Mouse (Mus musculus): ENCODE results near the gene Clcn5. TPM values are rescaled to one million over a fixed set of nuclear protein-coding genes. Genes with fewer than 3 reads are reported as not detected.

The Clcn5 gene
- total and polyA plus RNA-seq, 3 experiments, result 7.5 to 10.3 (median 10.2) TPM

DNA sequence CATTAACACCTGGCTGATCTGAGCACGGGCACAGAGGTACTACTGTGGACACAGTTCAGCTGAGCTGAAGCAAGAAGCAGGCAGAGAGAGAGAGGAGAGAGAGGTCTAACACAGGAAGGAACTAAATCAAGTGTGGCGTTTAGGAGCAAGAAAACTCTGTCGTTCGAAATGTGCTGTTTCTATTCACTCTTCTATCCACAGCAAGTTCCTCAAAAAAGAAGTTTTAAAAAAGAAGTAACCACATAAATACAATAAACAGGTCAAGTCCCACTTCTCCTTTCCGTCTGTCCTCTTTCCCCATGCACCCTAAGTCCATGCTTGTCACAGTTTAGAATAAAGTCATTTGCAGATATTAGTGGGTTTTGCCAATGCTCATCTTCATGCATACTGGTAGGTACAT is 150.4 kb downstream of the Clcn5 start:
- in situ Hi-C loops (cut with MboI; ENCODE audit: low pct_ligation_motif_present, low pct_unique_long_range_greater_than_20kb, low sequenced_read_pairs) (no loop called here), dilution Hi-C loops (cut with MboI; ENCODE audit: extremely low pct_ligation_motif_present, extremely low pct_unique_long_range_greater_than_20kb, low sequenced_read_pairs) (no loop called here)
- Histone ChIP-seq H3K4me1 (ENCODE audit: control insufficient read depth in 1 of 2, insufficient read depth in 2 of 2) (peaks cover 0 to 23% of the 10 kb centered on the region in 2 experiments; a peak in 2 of 4 replicates), H3K4me2 (ENCODE audit: insufficient read depth, low read depth, poor library complexity, severe bottlenecking) (no peak overlapping the region), H3K79me2 (replicated peaks; ENCODE audit: control insufficient read depth, extremely low read depth, insufficient read depth, poor library complexity, severe bottlenecking) (no peaks in the 10 kb centered on the region), H3K36me3 (replicated peaks in 1 of 2; ENCODE audit: control insufficient read depth in 1 of 2, insufficient read depth in 1 of 2, low read length in 1 of 2) (peaks cover 2 to 6% of the 10 kb centered on the region in 2 experiments), H3K27me3 (replicated peaks) (no peaks in the 10 kb centered on the region), H3K9ac (ENCODE audit: insufficient read depth, low read depth) (no peak overlapping the region), H3K9me3 (replicated peaks; ENCODE audit: low read length) (no peaks in the 10 kb centered on the region), H3K4me3 (replicated peaks in 1 of 3; ENCODE audit: low read depth in 2 of 3, low read length in 2 of 3, poor library complexity in 1 of 3) (no peak overlapping the region), H3K27ac (ENCODE audit: insufficient read depth, low read depth) (no peak overlapping the region)
- no peak for TF ChIP-seq CTCF (conservative IDR thresholded peaks at IDR 0.05 in 1 of 2, IDR thresholded peaks at IDR 0.05 in 1 of 2; ENCODE audit: low read depth in 2 of 2, low read length in 2 of 2)
- TF ChIP-seq SIN3A (IDR thresholded peaks at IDR 0.05; ENCODE audit: low read length), result no peak
- peak; percentile 28; the same call in 1 of the 2 replicates for TF ChIP-seq EP300 (IDR thresholded peaks at IDR 0.05; ENCODE audit: low read length)
- 0 out of 2 replicates have a peak, but pooled peaks have one; percentile 20 for TF ChIP-seq MEF2A (IDR thresholded peaks at IDR 0.05; ENCODE audit: borderline replicate concordance, low read depth, low read length)
- peak; percentile 33; the same call in 1 of the 2 replicates for TF ChIP-seq IRF4 (IDR thresholded peaks at IDR 0.05; ENCODE audit: low read depth, low read length)
- TF ChIP-seq MYC (IDR thresholded peaks at IDR 0.05; ENCODE audit: low read depth, low read length), result 0 out of 2 replicates have a peak, but pooled peaks have one; percentile 23
- DNase-seq (ENCODE audit: extremely low read depth), result peak; percentile 29

DNA sequence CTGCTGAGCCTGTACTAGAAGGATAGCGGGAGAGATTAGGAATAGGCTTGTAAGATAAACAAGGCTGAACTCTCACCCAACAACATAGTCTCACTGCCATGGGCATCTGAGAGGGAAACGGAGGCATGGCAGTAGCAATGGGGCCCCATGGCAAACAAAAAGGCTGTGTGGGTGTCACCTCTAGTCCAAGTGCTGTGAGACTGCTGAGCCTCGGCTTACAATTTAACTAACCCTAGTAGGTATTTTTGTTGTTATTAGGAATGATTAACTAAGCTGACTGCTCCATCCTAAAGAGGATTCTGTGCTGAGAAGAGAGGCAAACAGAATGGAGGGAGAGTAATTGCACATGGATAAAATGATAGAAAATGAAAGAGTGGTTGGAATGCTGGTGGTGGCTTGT is 161.2 kb downstream of the Clcn5 start:
- dilution Hi-C loops (cut with MboI; ENCODE audit: extremely low pct_ligation_motif_present, extremely low pct_unique_long_range_greater_than_20kb, low sequenced_read_pairs), result no loop called here
- H3K79me2 ChIP-seq (replicated peaks; ENCODE audit: control insufficient read depth, extremely low read depth, insufficient read depth, poor library complexity, severe bottlenecking), result no peaks in the 10 kb centered on the region
- H3K27me3 ChIP-seq (replicated peaks), result no peaks in the 10 kb centered on the region
- no peak overlapping the region for H3K27ac ChIP-seq (ENCODE audit: insufficient read depth, low read depth)
- peaks cover 3 to 12% of the 10 kb centered on the region in 2 experiments for H3K36me3 ChIP-seq (replicated peaks in 1 of 2; ENCODE audit: control insufficient read depth in 1 of 2, insufficient read depth in 1 of 2, low read length in 1 of 2)
- DNase-seq (ENCODE audit: extremely low read depth), result no peak
- no peak overlapping the region for H3K4me3 ChIP-seq (replicated peaks in 1 of 3; ENCODE audit: low read depth in 2 of 3, low read length in 2 of 3, poor library complexity in 1 of 3)
- no peak overlapping the region for H3K9ac ChIP-seq (ENCODE audit: insufficient read depth, low read depth)
- no peak for TF ChIP-seq ZNF384 (IDR thresholded peaks at IDR 0.05; ENCODE audit: low read depth, low read length)
- no peaks in the 10 kb centered on the region for H3K9me3 ChIP-seq (replicated peaks; ENCODE audit: low read length)
- no peak overlapping the region for H3K4me2 ChIP-seq (ENCODE audit: insufficient read depth, low read depth, poor library complexity, severe bottlenecking)
- H3K4me1 ChIP-seq (ENCODE audit: control insufficient read depth in 1 of 2, insufficient read depth in 2 of 2), result no peaks in the 10 kb centered on the region
- in situ Hi-C loops (cut with MboI; ENCODE audit: low pct_ligation_motif_present, low pct_unique_long_range_greater_than_20kb, low sequenced_read_pairs), result no loop called here

DNA sequence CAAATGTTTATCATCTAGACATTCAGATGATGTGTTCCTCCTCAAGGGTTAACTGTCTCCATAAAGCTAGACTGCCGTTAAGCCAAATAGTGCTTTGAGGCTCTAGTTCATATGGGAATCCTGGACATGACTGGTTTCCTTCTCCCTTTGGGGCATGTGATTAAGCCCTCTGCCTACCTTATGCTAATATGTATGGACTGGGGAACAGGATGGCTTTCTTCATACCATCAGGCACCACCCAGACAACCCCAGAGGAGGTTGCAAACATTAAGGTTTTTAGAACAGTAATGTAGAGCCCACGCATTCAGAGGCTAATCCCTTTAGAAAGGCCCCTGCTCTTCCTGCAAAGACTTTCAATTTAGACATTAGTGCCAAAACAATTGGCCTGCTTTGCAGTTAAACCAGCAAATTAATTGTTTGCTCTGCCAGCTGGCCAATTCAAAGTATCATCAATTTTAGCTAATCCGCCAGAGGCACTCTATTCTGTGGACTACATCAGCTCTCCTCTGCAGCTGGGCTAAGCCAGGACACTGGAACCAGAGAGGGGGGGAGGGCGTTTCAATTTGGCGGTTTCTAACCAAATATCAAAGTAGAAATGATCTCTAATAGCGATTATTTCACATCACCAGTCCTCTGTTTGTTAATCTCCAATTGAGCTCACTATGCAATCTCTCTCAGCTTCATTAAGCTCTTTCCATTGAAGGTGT is 163.0 kb downstream of the Clcn5 start:
- Histone ChIP-seq H3K9ac (ENCODE audit: insufficient read depth, low read depth) (no peak overlapping the region), H3K4me2 (ENCODE audit: insufficient read depth, low read depth, poor library complexity, severe bottlenecking) (no peak overlapping the region), H3K9me3 (replicated peaks; ENCODE audit: low read length) (no peaks in the 10 kb centered on the region), H3K79me2 (replicated peaks; ENCODE audit: control insufficient read depth, extremely low read depth, insufficient read depth, poor library complexity, severe bottlenecking) (no peaks in the 10 kb centered on the region), H3K36me3 (replicated peaks in 1 of 2; ENCODE audit: control insufficient read depth in 1 of 2, insufficient read depth in 1 of 2, low read length in 1 of 2) (peaks cover 2 to 5% of the 10 kb centered on the region in 2 experiments), H3K27ac (ENCODE audit: insufficient read depth, low read depth) (no peak overlapping the region), H3K27me3 (replicated peaks) (no peaks in the 10 kb centered on the region), H3K4me1 (ENCODE audit: control insufficient read depth in 1 of 2, insufficient read depth in 2 of 2) (no peaks in the 10 kb centered on the region), H3K4me3 (replicated peaks in 1 of 3; ENCODE audit: low read depth in 2 of 3, low read length in 2 of 3, poor library complexity in 1 of 3) (no peak overlapping the region)
- dilution Hi-C loops (cut with MboI; ENCODE audit: extremely low pct_ligation_motif_present, extremely low pct_unique_long_range_greater_than_20kb, low sequenced_read_pairs) (no loop called here), in situ Hi-C loops (cut with MboI; ENCODE audit: low pct_ligation_motif_present, low pct_unique_long_range_greater_than_20kb, low sequenced_read_pairs) (no loop called here)
- DNase-seq (ENCODE audit: extremely low read depth), result no peak
- TF ChIP-seq ZNF384 (IDR thresholded peaks at IDR 0.05; ENCODE audit: low read depth, low read length) (no peak), RAD21 (IDR thresholded peaks at IDR 0.05; ENCODE audit: low read depth, low read length) (no peak), HCFC1 (IDR thresholded peaks at IDR 0.05; ENCODE audit: low read depth, low read length) (no peak), TCF12 (IDR thresholded peaks at IDR 0.05; ENCODE audit: low read depth, low read length) (no peak), MAZ (IDR thresholded peaks at IDR 0.05; ENCODE audit: low read depth, low read length) (no peak), UBTF (IDR thresholded peaks at IDR 0.05; ENCODE audit: low read depth, low read length) (no peak), USF2 (conservative IDR thresholded peaks at IDR 0.05; ENCODE audit: low read depth, low read length) (no peak), CHD2 (IDR thresholded peaks at IDR 0.05; ENCODE audit: low read length) (no peak), MYC (IDR thresholded peaks at IDR 0.05; ENCODE audit: low read depth, low read length) (no peak), PAX5 (IDR thresholded peaks at IDR 0.05; ENCODE audit: low read length) (no peak)

Data from CH12.LX (cell line).